Mouse (Mus musculus) duodenum, adult 2 months (tissue): ENCODE data around the gene A1cf. TPM values are rescaled to one million over a fixed set of nuclear protein-coding genes. Genes with fewer than 3 reads are reported as not detected.

ENCODE experiments used
- polyA plus RNA-seq: library from polyadenylated mRNA; depleted of rRNA; stranded (reverse); fragments of >200 nt; gene quantifications from 2 replicates; pipeline ENCODE4 v1.2.3, GENCODE M21; 2012; ENCODE audit warnings: low replicate concordance; rRNA removed

The A1cf gene
- polyA plus RNA-seq, result 9.9 and 12.3 TPM in 2 replicates

GRCm38 (mm10) chr19:31868521-31868920 is at the start of gene A1cf:
Gene A1cf, plus strand, starts transcription at chr19:31868764.

Other genes with a start within 250 kb of the A1cf start
- 0.28 and 0.41 TPM in 2 replicates for gene Prkg1, start 103.7 kb upstream of the A1cf start, polyA plus RNA-seq
- gene Asah2, start 239.4 kb downstream of the A1cf start, polyA plus RNA-seq, result 25.1 and 86.2 TPM in 2 replicates